Mouse (Mus musculus): ENCODE measurements around the gene Tbc1d10c. TPM values are rescaled to one million over a fixed set of nuclear protein-coding genes. Genes with fewer than 3 reads are reported as not detected.

The Tbc1d10c gene
- polyA plus RNA-seq (2016; fragmentation: Nextera tagmentation; extraction: Ambion mirVana) = 1.5 and 1.6 TPM in 2 replicates

- no peaks in the 10 kb centered on the region for H3K27me3 ChIP-seq (replicated peaks)
- peaks cover 51% of the 10 kb centered on the region for H3K4me1 ChIP-seq (replicated peaks)
- H3K9ac ChIP-seq = peak within 1 kb of the TSS; percentile 92
- WGBS = 52% methylated on average over 4 of the region's 4 CpGs
- ATAC-seq (ENCODE audit: insufficient number of reproducible peaks, low FRiP score) = no peak
- H3K9me3 ChIP-seq (replicated peaks) = no peaks in the 10 kb centered on the region
- peak within 1 kb of the TSS; percentile 88 for H3K27ac ChIP-seq (ENCODE audit: poor library complexity, severe bottlenecking)
- H3K36me3 ChIP-seq = peaks cover 28% of the 10 kb centered on the region
- peak within 1 kb of the TSS; percentile 86 for H3K4me2 ChIP-seq
- peak within 1 kb of the TSS; percentile 74 for H3K4me3 ChIP-seq
These were observed at the start of gene Tbc1d10c for GRCm38 (mm10) chr19:4190831-4191334. Tbc1d10c (minus strand) TSS chr19:4191284.

DNA sequence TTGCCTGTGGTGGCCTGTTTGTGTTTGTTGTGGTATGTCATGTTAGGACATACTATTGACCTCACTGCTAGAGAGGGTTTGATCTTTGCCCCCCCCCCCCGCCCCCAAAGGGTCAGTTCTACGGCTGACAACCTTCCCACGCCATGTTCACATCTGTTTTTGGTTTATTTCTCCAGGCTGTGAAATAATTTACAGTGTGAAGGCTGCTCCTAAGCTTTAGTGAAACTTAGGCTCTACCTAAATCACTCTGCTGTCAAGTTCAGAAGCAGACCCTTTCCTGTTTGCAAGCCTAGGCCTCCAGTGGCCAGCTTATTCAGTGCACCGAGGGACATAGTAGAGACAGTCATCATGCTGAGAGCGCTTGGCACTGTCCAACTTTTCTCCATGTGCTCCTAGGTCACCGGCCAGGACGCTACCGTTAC, 49.2 kb upstream of the Tbc1d10c start:
- no peak for ATAC-seq (ENCODE audit: insufficient number of reproducible peaks, low FRiP score)
- Histone ChIP-seq H3K36me3 (no peaks in the 10 kb centered on the region), H3K9ac (no peak overlapping the region), H3K4me2 (no peak overlapping the region), H3K27ac (ENCODE audit: poor library complexity, severe bottlenecking) (no peak overlapping the region), H3K9me3 (replicated peaks) (0 out of 2 replicates have a peak, but pooled peaks cover 3% of the 10 kb centered on the region), H3K4me1 (replicated peaks) (no peaks in the 10 kb centered on the region), H3K27me3 (replicated peaks) (no peaks in the 10 kb centered on the region; the same call in 1 of the 2 replicates), H3K4me3 (no peak overlapping the region)
- WGBS = 70% methylated on average over 8 of the region's 8 CpGs

GRCm38 (mm10) chr19:4234548-4234947, 43.5 kb upstream of the Tbc1d10c start:
- WGBS = 69% methylated on average over 4 of the region's 4 CpGs
- Histone ChIP-seq H3K4me2 (no peak overlapping the region), H3K27ac (ENCODE audit: poor library complexity, severe bottlenecking) (no peak overlapping the region), H3K4me1 (replicated peaks) (peaks cover 19% of the 10 kb centered on the region), H3K9me3 (replicated peaks) (no peaks in the 10 kb centered on the region), H3K27me3 (replicated peaks) (peaks cover 18% of the 10 kb centered on the region), H3K4me3 (no peak overlapping the region), H3K36me3 (no peaks in the 10 kb centered on the region), H3K9ac (no peak overlapping the region)
- no peak for ATAC-seq (ENCODE audit: insufficient number of reproducible peaks, low FRiP score)

DNA sequence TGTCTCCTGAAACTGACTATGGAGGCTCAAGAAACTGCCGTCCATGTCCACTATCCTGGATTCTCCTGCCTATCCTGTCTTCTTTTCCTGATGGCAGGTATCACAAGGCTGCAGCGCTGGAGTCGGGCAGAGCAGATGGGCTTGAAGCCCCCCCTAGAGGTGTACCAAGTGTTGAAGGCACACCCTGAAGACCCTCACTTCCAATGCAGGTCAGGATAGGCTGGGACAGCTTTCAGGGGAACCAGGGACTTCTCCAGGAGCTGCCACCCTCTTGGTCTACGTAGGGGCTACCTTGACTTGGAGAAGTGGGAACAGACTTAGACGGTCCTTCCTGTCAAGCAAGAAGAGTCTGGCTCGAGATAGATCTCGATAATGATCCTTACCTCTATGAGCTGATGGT, 41.6 kb upstream of the Tbc1d10c start:
- H3K9me3 ChIP-seq (replicated peaks) = no peaks in the 10 kb centered on the region
- no peaks in the 10 kb centered on the region for H3K36me3 ChIP-seq
- peaks cover 20% of the 10 kb centered on the region for H3K4me1 ChIP-seq (replicated peaks)
- H3K27ac ChIP-seq (ENCODE audit: poor library complexity, severe bottlenecking) = no peak overlapping the region
- 78% methylated on average over 7 of the region's 7 CpGs for WGBS
- H3K27me3 ChIP-seq (replicated peaks) = peaks cover 35% of the 10 kb centered on the region
- H3K4me3 ChIP-seq = no peak overlapping the region
- H3K4me2 ChIP-seq = peak overlapping the region; percentile 82
- peak overlapping the region; percentile 80 for H3K9ac ChIP-seq
- no peak for ATAC-seq (ENCODE audit: insufficient number of reproducible peaks, low FRiP score)

DNA sequence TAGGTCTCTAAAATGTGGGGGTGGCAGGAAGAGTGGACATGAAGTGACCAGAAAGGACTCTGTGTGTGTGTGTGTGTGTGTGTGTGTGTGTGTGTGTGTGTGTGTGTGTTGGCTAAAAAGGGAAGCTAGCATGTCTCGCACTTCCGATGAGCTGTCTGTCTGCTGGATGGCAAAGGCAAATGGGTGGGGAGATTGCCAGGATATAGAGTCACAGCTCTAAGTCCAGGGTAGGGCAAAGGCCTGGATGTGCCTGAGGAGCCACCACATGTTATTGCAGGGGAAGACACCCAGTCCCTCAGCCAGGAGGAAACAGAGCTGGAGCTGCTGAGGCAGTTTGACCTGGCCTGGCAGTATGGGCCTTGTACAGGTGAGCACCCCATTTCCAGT, 41.1 kb upstream of the Tbc1d10c start:
- H3K4me2 ChIP-seq = peak overlapping the region; percentile 82
- H3K9ac ChIP-seq = peak overlapping the region; percentile 80
- peak overlapping the region; percentile 73 for H3K4me3 ChIP-seq
- H3K27me3 ChIP-seq (replicated peaks) = peaks cover 40% of the 10 kb centered on the region
- H3K27ac ChIP-seq (ENCODE audit: poor library complexity, severe bottlenecking) = peak overlapping the region; percentile 87
- WGBS = 16% methylated on average over 2 of the region's 2 CpGs
- peaks cover 20% of the 10 kb centered on the region for H3K4me1 ChIP-seq (replicated peaks)
- H3K9me3 ChIP-seq (replicated peaks) = no peaks in the 10 kb centered on the region
- 0 out of 2 replicates have a peak, but pooled peaks have one; percentile 1 for ATAC-seq (ENCODE audit: insufficient number of reproducible peaks, low FRiP score)
- no peaks in the 10 kb centered on the region for H3K36me3 ChIP-seq

DNA sequence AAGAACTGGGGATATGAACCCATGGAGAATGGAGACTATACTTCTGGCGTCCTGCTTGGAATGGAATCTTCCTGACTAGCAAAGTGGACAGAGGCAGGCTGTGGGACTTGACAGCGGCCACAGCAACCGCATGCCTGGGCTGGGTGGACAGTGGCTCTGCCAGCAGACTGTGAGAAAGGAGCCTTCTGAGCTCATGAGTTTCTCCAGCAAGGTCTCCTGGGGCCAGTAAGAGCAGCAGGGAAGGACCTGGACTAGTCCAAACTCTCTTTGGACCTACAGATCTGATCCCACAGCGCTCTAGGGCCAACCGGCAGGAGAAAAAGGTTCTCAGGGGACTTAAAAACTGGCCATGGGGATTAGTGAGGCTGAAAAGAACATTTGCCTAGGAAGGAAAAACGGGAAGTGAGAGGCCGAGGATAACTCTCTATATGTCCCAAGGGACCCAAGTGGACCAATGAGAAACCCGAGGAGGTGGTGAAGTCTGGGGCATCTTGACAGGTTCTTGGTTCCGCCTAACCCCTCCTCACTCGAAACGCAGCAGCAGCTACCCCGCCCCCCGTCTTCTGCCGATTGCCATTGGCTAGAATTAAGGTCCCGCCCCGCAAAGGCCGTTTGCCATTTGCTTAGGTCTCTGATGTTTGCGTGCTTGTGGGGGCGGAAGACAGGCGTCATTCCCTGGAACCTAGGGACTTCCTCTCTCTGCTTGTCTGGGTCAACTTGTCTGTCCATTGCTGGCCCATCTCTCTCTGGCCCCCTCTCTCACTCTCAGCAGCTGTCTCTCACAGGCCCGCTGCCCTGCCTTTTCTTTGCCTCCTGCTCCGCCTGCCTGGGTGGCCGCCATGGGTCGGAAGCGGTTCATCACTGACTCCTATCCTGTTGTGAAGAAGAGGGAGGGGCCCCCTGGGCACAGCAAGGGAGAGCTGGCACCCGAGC, 40.4 kb upstream of the Tbc1d10c start, which contains the start of gene Pold4:
Gene Pold4 (plus strand): TSS at position 647 of the 933 bp plus-strand sequence.
- Histone ChIP-seq H3K9me3 (replicated peaks) (no peaks in the 10 kb centered on the region), H3K36me3 (no peaks in the 10 kb centered on the region), H3K9ac (peak within 1 kb of the TSS; percentile 80), H3K27me3 (replicated peaks) (peaks cover 45% of the 10 kb centered on the region), H3K4me2 (peak within 1 kb of the TSS; percentile 82), H3K4me3 (peak within 1 kb of the TSS; percentile 73), H3K4me1 (replicated peaks) (peaks cover 20% of the 10 kb centered on the region), H3K27ac (ENCODE audit: poor library complexity, severe bottlenecking) (peak within 1 kb of the TSS; percentile 87)
- peak; percentile 91 for ATAC-seq (ENCODE audit: insufficient number of reproducible peaks, low FRiP score)
- WGBS = 9% methylated on average over 26 of the region's 26 CpGs

GRCm38 (mm10) chr19:4230415-4230814, 39.3 kb upstream of the Tbc1d10c start:
- H3K4me1 ChIP-seq (replicated peaks) = peaks cover 20% of the 10 kb centered on the region
- no peaks in the 10 kb centered on the region for H3K9me3 ChIP-seq (replicated peaks)
- no peak overlapping the region for H3K4me3 ChIP-seq
- H3K27me3 ChIP-seq (replicated peaks) = peaks cover 45% of the 10 kb centered on the region
- no peak overlapping the region for H3K9ac ChIP-seq
- no peak for ATAC-seq (ENCODE audit: insufficient number of reproducible peaks, low FRiP score)
- H3K4me2 ChIP-seq = no peak overlapping the region
- 57% methylated on average over 8 of the region's 8 CpGs for WGBS
- no peaks in the 10 kb centered on the region for H3K36me3 ChIP-seq
- no peak overlapping the region for H3K27ac ChIP-seq (ENCODE audit: poor library complexity, severe bottlenecking)

GRCm38 (mm10) chr19:4229451-4230076, 38.5 kb upstream of the Tbc1d10c start:
- WGBS = 40% methylated on average over 9 of the region's 9 CpGs
- Histone ChIP-seq H3K4me3 (no peak overlapping the region), H3K27me3 (replicated peaks) (peaks cover 40% of the 10 kb centered on the region), H3K9me3 (replicated peaks) (no peaks in the 10 kb centered on the region), H3K4me2 (no peak overlapping the region), H3K27ac (ENCODE audit: poor library complexity, severe bottlenecking) (no peak overlapping the region), H3K4me1 (replicated peaks) (peaks cover 20% of the 10 kb centered on the region), H3K9ac (no peak overlapping the region), H3K36me3 (no peaks in the 10 kb centered on the region)
- ATAC-seq (ENCODE audit: insufficient number of reproducible peaks, low FRiP score) = no peak

- Histone ChIP-seq H3K4me3 (no peak overlapping the region), H3K27me3 (replicated peaks) (peaks cover 37% of the 10 kb centered on the region), H3K4me1 (replicated peaks) (peaks cover 20% of the 10 kb centered on the region), H3K36me3 (no peaks in the 10 kb centered on the region), H3K9ac (no peak overlapping the region), H3K27ac (ENCODE audit: poor library complexity, severe bottlenecking) (no peak overlapping the region), H3K4me2 (no peak overlapping the region), H3K9me3 (replicated peaks) (no peaks in the 10 kb centered on the region)
- ATAC-seq (ENCODE audit: insufficient number of reproducible peaks, low FRiP score) = no peak
- 76% methylated on average over 4 of the region's 4 CpGs for WGBS
These were observed 37.8 kb upstream of the Tbc1d10c start for GRCm38 (mm10) chr19:4228891-4229290.

DNA sequence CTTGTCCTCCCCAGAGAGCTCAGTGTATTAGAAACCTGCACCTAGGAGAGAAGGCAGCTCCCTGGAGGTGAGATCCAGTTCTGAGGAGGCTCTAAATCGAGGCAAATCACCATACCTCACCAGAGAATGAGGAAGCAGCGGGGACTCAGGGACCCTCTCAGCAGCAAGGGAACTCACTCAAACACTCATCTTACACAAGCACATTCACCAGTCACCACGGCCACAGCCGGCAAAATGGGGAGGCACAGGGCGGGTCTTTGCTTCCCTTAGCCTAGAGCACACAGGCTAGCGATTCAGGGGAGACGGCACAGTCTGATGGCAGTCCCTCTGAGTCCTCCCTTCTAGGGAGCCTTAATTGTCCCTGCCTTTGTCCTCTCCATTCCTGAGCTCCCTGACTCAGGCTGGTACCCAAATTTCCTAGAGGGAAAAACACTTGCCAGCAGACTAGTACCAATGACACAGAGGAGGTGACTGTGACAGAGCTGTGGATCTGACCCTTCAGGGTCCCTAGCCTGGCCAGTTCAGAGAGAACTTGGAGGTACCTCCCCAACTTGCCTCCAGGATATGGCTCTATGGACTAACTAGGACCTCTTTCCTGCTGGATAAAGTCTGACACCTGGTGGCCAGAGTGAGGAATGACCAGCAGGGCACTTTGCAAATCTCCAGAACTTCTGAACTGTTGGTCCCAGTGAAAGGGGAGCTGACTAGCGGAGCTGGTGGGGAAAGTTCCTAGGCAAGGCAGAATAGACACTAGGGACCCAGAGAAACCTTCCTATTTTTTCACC, 37.0 kb upstream of the Tbc1d10c start:
- no peaks in the 10 kb centered on the region for H3K36me3 ChIP-seq
- peaks cover 37% of the 10 kb centered on the region for H3K27me3 ChIP-seq (replicated peaks)
- no peak overlapping the region for H3K4me3 ChIP-seq
- no peak overlapping the region for H3K4me2 ChIP-seq
- WGBS = 17% methylated on average over 8 of the region's 8 CpGs
- H3K4me1 ChIP-seq (replicated peaks) = peaks cover 20% of the 10 kb centered on the region
- no peak for ATAC-seq (ENCODE audit: insufficient number of reproducible peaks, low FRiP score)
- no peak overlapping the region for H3K9ac ChIP-seq
- no peak overlapping the region for H3K27ac ChIP-seq (ENCODE audit: poor library complexity, severe bottlenecking)
- H3K9me3 ChIP-seq (replicated peaks) = no peaks in the 10 kb centered on the region

Data from heart, embryonic 12.5 days (tissue).